Mouse (Mus musculus) hindbrain, embryonic 14.5 days (tissue): ENCODE measurements at regions not wholly inside any gene's neighbourhood (a gene's known extent, or its start where the extent isn't known, plus 50 kb on each side); places are given as distances from the start of the nearest gene placed in this dataset.
A peak's percentile ranks its signal among the peaks of the same experiment; 100 is the strongest.

Experiments
- ATAC-seq: fragments of 200-750 bp; cut with Nextera tagmentation; 2 replicates; pipeline ENCODE4 v1.8.0; 2017; ENCODE audit warnings: moderate number of reproducible peaks, mild to moderate bottlenecking, moderate TSS enrichment, moderate library complexity; ENCODE audit not compliant: low FRiP score
- DNase-seq: peaks from one replicate; pipeline ENCODE4 v3.0.0-alpha.2; 2015; ENCODE audit warnings: low spot score
- H3K27ac ChIP-seq: fragments of 300-500 bp; sonication (generic); 2 replicates; pipeline ENCODE4 v1.5.1; 2014; ENCODE audit warnings: mild to moderate bottlenecking, moderate library complexity
- H3K27me3 ChIP-seq: fragments of 300-500 bp; sonication (generic); 2 replicates; pipeline ENCODE4 v1.6.1; 2014; ENCODE audit warnings: mild to moderate bottlenecking, low read length, mixed read lengths; ENCODE audit not compliant: control insufficient read depth, insufficient read depth
- H3K36me3 ChIP-seq: fragments of 300-500 bp; sonication (generic); replicated peaks from 2 replicates; pipeline ENCODE4 v1.6.1; 2014; ENCODE audit not compliant: control insufficient read depth, insufficient read depth
- H3K4me1 ChIP-seq: fragments of 300-500 bp; sonication (generic); replicated peaks from 2 replicates; pipeline ENCODE4 v1.6.1; 2014; ENCODE audit warnings: antibody characterized with exemption, low read length, mixed read lengths; ENCODE audit not compliant: control insufficient read depth, insufficient read depth
- H3K4me2 ChIP-seq: fragments of 300-500 bp; sonication (generic); replicated peaks from 2 replicates; pipeline ENCODE4 v1.6.1; 2014; ENCODE audit warnings: mild to moderate bottlenecking, moderate library complexity
- H3K4me3 ChIP-seq: fragments of 300-500 bp; sonication (generic); replicated peaks from 2 replicates; pipeline ENCODE4 v1.5.1; 2014; ENCODE audit warnings: mild to moderate bottlenecking, low read length
- H3K9ac ChIP-seq: fragments of 300-500 bp; sonication (generic); 2 replicates; pipeline ENCODE4 v1.6.1; 2014
- H3K9me3 ChIP-seq: fragments of 300-500 bp; sonication (generic); 2 replicates; pipeline ENCODE4 v1.6.1; 2016; ENCODE audit warnings: low read length; ENCODE audit not compliant: control insufficient read depth
- WGBS: fragments of 180-500 bp; shearing (Covaris S2); extraction: QIAGEN DNeasy Blood & Tissue Kit; methylation state at CpG from one replicate; pipeline ENCODE4 v1.1.7; 2014; 5-methylcytosine and 5-hydroxymethylcytosine counted together

GRCm38 (mm10) chr6:50744462-50745166, 90.4 kb upstream of the Npvf start:
- 84% methylated on average over 6 of the region's 6 CpGs for WGBS
- Histone ChIP-seq H3K36me3 (no peaks in the 10 kb centered on the region), H3K27ac (no peak overlapping the region), H3K4me2 (no peak overlapping the region), H3K27me3 (no peaks in the 10 kb centered on the region), H3K4me1 (no peaks in the 10 kb centered on the region), H3K9ac (no peak overlapping the region), H3K4me3 (no peak overlapping the region), H3K9me3 (no peaks in the 10 kb centered on the region)
- ATAC-seq (no peak), DNase-seq (no peak)

GRCm38 (mm10) chr6:50753151-50753550, 98.9 kb upstream of the Npvf start:
- Histone ChIP-seq H3K9ac (no peak overlapping the region), H3K36me3 (no peaks in the 10 kb centered on the region), H3K27ac (no peak overlapping the region), H3K4me2 (no peak overlapping the region), H3K27me3 (no peaks in the 10 kb centered on the region), H3K9me3 (no peaks in the 10 kb centered on the region), H3K4me1 (no peaks in the 10 kb centered on the region), H3K4me3 (no peak overlapping the region)
- 82% methylated on average over 7 of the region's 7 CpGs for WGBS
- no peak for ATAC-seq
- DNase-seq = no peak

GRCm38 (mm10) chr6:50754786-50755185, 100.5 kb upstream of the Npvf start:
- no peak overlapping the region for H3K4me3 ChIP-seq
- H3K9ac ChIP-seq = no peak overlapping the region
- WGBS = 95% methylated on average over 12 of the region's 12 CpGs
- H3K4me2 ChIP-seq = no peak overlapping the region
- H3K4me1 ChIP-seq = no peaks in the 10 kb centered on the region
- no peak overlapping the region for H3K27ac ChIP-seq
- H3K9me3 ChIP-seq = no peaks in the 10 kb centered on the region
- H3K36me3 ChIP-seq = no peaks in the 10 kb centered on the region
- H3K27me3 ChIP-seq = no peaks in the 10 kb centered on the region
- ATAC-seq (no peak), DNase-seq (no peak)

- DNase-seq (no peak), ATAC-seq (no peak)
- no peaks in the 10 kb centered on the region for H3K27me3 ChIP-seq
- no peak overlapping the region for H3K4me2 ChIP-seq
- H3K9me3 ChIP-seq = no peaks in the 10 kb centered on the region
- H3K36me3 ChIP-seq = no peaks in the 10 kb centered on the region
- no peak overlapping the region for H3K4me3 ChIP-seq
- no peaks in the 10 kb centered on the region for H3K4me1 ChIP-seq
- WGBS = 51% methylated on average over 6 of the region's 6 CpGs
- no peak overlapping the region for H3K9ac ChIP-seq
- no peak overlapping the region for H3K27ac ChIP-seq
These were observed 106.1 kb upstream of the Npvf start for GRCm38 (mm10) chr6:50760367-50760766.

- ATAC-seq = peak; percentile 43; the same call in 1 of the 2 replicates
- Histone ChIP-seq H3K27me3 (no peaks in the 10 kb centered on the region), H3K27ac (no peak overlapping the region), H3K4me1 (peaks cover 13% of the 10 kb centered on the region), H3K4me2 (no peak overlapping the region), H3K4me3 (no peak overlapping the region), H3K9ac (no peak overlapping the region), H3K36me3 (no peaks in the 10 kb centered on the region), H3K9me3 (no peaks in the 10 kb centered on the region)
- no peak for DNase-seq
- WGBS = 51% methylated on average over 4 of the region's 4 CpGs
These were observed 108.9 kb upstream of the Npvf start for GRCm38 (mm10) chr6:50763121-50763520.

- ATAC-seq (no peak), DNase-seq (no peak)
- Histone ChIP-seq H3K27me3 (no peaks in the 10 kb centered on the region), H3K27ac (peak overlapping the region; percentile 78), H3K4me3 (no peak overlapping the region), H3K36me3 (no peaks in the 10 kb centered on the region), H3K4me1 (peaks cover 13% of the 10 kb centered on the region), H3K9ac (no peak overlapping the region), H3K9me3 (no peaks in the 10 kb centered on the region), H3K4me2 (no peak overlapping the region)
- 29% methylated on average over 14 of the region's 14 CpGs for WGBS
These were observed 112.2 kb upstream of the Npvf start for GRCm38 (mm10) chr6:50766442-50766915.

DNA sequence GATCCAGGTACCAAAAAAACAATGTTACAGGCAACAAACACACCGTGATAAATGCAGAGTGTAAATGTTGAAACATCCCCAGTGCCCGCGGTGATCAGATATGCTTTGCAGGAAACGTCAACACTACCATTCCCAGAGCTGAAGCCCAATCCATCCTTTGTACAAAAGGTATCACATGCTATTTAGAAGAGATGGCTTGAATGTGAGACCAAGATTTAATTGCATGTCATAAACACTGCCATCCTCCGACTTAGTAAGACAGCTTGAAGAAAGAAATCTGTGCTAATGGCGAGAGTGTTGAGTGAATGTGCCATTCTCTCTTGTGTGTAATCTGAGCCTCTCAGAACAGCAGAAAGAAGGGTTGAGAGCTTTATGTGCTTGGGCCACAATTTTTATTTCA, 112.9 kb upstream of the Npvf start:
- no peaks in the 10 kb centered on the region for H3K27me3 ChIP-seq
- H3K9me3 ChIP-seq = no peaks in the 10 kb centered on the region
- no peak overlapping the region for H3K4me3 ChIP-seq
- ATAC-seq (no peak), DNase-seq (peak; percentile 33)
- peak overlapping the region; percentile 78; the same call in 1 of the 2 replicates for H3K27ac ChIP-seq
- WGBS = 34% methylated on average over 6 of the region's 6 CpGs
- peaks cover 13% of the 10 kb centered on the region for H3K4me1 ChIP-seq
- no peak overlapping the region for H3K9ac ChIP-seq
- H3K36me3 ChIP-seq = no peaks in the 10 kb centered on the region
- H3K4me2 ChIP-seq = no peak overlapping the region

- ATAC-seq (no peak), DNase-seq (no peak)
- Histone ChIP-seq H3K4me2 (no peak overlapping the region), H3K27ac (no peak overlapping the region), H3K36me3 (no peaks in the 10 kb centered on the region), H3K4me1 (peaks cover 13% of the 10 kb centered on the region), H3K27me3 (no peaks in the 10 kb centered on the region), H3K9me3 (no peaks in the 10 kb centered on the region), H3K9ac (no peak overlapping the region), H3K4me3 (no peak overlapping the region)
- 95% methylated on average over 4 of the region's 4 CpGs for WGBS
These were observed 113.6 kb upstream of the Npvf start for GRCm38 (mm10) chr6:50767827-50768226.

GRCm38 (mm10) chr6:50769101-50769500, 114.9 kb upstream of the Npvf start:
- Histone ChIP-seq H3K9ac (no peak overlapping the region), H3K4me3 (no peak overlapping the region), H3K4me1 (peaks cover 13% of the 10 kb centered on the region), H3K27me3 (no peaks in the 10 kb centered on the region), H3K4me2 (no peak overlapping the region), H3K9me3 (no peaks in the 10 kb centered on the region), H3K36me3 (no peaks in the 10 kb centered on the region), H3K27ac (no peak overlapping the region)
- WGBS = 81% methylated on average over 2 of the region's 2 CpGs
- DNase-seq = no peak
- no peak for ATAC-seq

DNA sequence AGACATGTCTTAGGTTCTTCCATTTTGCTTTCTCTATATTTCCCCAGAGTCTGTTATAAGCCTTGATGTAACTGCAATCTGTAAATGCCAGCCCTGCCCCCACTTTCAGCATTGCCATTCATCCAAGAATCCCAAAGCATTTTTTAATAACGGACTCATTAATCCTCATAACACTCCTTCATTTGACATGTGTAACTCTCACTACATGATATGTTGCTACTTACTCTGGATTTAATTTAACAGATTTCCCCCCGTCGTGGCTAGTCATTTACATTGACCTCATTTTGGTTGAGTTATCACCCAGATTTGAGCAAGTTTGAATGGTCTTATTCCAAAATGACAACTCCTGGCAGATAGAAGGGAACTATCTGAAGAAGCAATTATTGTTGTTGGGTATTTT, 116.2 kb upstream of the Npvf start:
- H3K9me3 ChIP-seq = no peaks in the 10 kb centered on the region
- no peaks in the 10 kb centered on the region for H3K27me3 ChIP-seq
- peaks cover 15% of the 10 kb centered on the region for H3K4me1 ChIP-seq
- H3K9ac ChIP-seq = no peak overlapping the region
- H3K36me3 ChIP-seq = no peaks in the 10 kb centered on the region
- 81% methylated on average over 3 of the region's 3 CpGs for WGBS
- DNase-seq (no peak), ATAC-seq (no peak)
- no peak overlapping the region for H3K4me3 ChIP-seq
- H3K27ac ChIP-seq = no peak overlapping the region
- H3K4me2 ChIP-seq = no peak overlapping the region
